Mouse (Mus musculus) megakaryocyte, adult 5-6 weeks (primary cell): ENCODE measurements around the gene Krt35. TPM values are rescaled to one million over a fixed set of nuclear protein-coding genes. Genes with fewer than 3 reads are reported as not detected.

Experiments
- ATAC-seq: 2 replicates; pipeline ENCODE4 v1.8.0; 2016; ENCODE audit warnings: mild to moderate bottlenecking, inconsistent platforms; ENCODE audit not compliant: poor library complexity, severe bottlenecking
- total RNA-seq, 2 experiments: library from RNA; stranded (forward) in 1 of 2; stranded (reverse) in 1 of 2; fragments of 153-499, 151-499 nt in 1 of 2; fragments of 221-1000, 200-1000 nt in 1 of 2; gene quantifications; 2 replicates each; pipeline versions ENCODE4 v1.2.3 to v1.2.4; 2015 to 2017

Krt35 gene
- not detected in 2 replicates for total RNA-seq (2015)
- not detected in 2 replicates for total RNA-seq (2017)

- ATAC-seq = no peak
Measured at GRCm38 (mm10) chr11:100096141-100096540, at the start of gene Krt35. Krt35 (minus strand) TSS chr11:100096241.

GRCm38 (mm10) chr11:100145104-100145503 is 49.1 kb upstream of the Krt35 start:
- ATAC-seq = no peak

GRCm38 (mm10) chr11:100140966-100141365 is 44.9 kb upstream of the Krt35 start:
- ATAC-seq = no peak

- no peak for ATAC-seq
Measured at GRCm38 (mm10) chr11:100139391-100139790, 43.4 kb upstream of the Krt35 start.

GRCm38 (mm10) chr11:100138809-100139208 is 42.8 kb upstream of the Krt35 start:
- no peak for ATAC-seq

- ATAC-seq = no peak
Measured at GRCm38 (mm10) chr11:100137693-100138092, 41.7 kb upstream of the Krt35 start.

- no peak for ATAC-seq
Measured at GRCm38 (mm10) chr11:100136559-100136958, 40.5 kb upstream of the Krt35 start.

GRCm38 (mm10) chr11:100135731-100136130 is 39.7 kb upstream of the Krt35 start, which contains the start of gene Krt15:
Krt15 (minus strand) TSS chr11:100135928.
- no peak for ATAC-seq

GRCm38 (mm10) chr11:100124901-100125300 is 28.9 kb upstream of the Krt35 start:
- no peak for ATAC-seq

GRCm38 (mm10) chr11:100121466-100121865 is 25.4 kb upstream of the Krt35 start, which contains the start of gene Krt13:
Krt13 (minus strand) TSS chr11:100121566.
- ATAC-seq = no peak

- no peak for ATAC-seq
Measured at GRCm38 (mm10) chr11:100120331-100120730, 24.3 kb upstream of the Krt35 start.

GRCm38 (mm10) chr11:100113742-100114029 is 17.6 kb upstream of the Krt35 start:
- ATAC-seq = no peak

GRCm38 (mm10) chr11:100112935-100113741 is 17.1 kb upstream of the Krt35 start:
- ATAC-seq = no peak

- ATAC-seq = no peak
Measured at GRCm38 (mm10) chr11:100105576-100106122, 9.6 kb upstream of the Krt35 start, which contains the start of gene Krt36. Krt36 (minus strand) TSS chr11:100105626.

- ATAC-seq = no peak
Measured at GRCm38 (mm10) chr11:100102693-100103429, 6.8 kb upstream of the Krt35 start.

GRCm38 (mm10) chr11:100100391-100100790 is 4.3 kb upstream of the Krt35 start:
- ATAC-seq = no peak

- ATAC-seq = no peak
Measured at GRCm38 (mm10) chr11:100097819-100098218, 1.8 kb upstream of the Krt35 start.

GRCm38 (mm10) chr11:100088378-100089025 is 7.5 kb downstream of the Krt35 start:
- no peak for ATAC-seq

- ATAC-seq = no peak
Measured at GRCm38 (mm10) chr11:100087861-100088260, 8.2 kb downstream of the Krt35 start, which contains the start of gene Krt32. Krt32 (minus strand) TSS chr11:100088226.

- ATAC-seq = no peak
Measured at GRCm38 (mm10) chr11:100073873-100074272, 22.2 kb downstream of the Krt35 start.
